Mouse (Mus musculus) C2C12 (cell line): Measurements from ENCODE around the gene C1qtnf1. TPM values are rescaled to one million over a fixed set of nuclear protein-coding genes. Genes with fewer than 3 reads are reported as not detected.

ENCODE experiments used
- H3K27me3 ChIP-seq: one replicate; pipeline ENCODE4 v1.6.1; 2011; ENCODE audit not compliant: control insufficient read depth, insufficient read depth, insufficient read length
- H3K36me3 ChIP-seq: one replicate; pipeline ENCODE4 v1.6.1; 2011; ENCODE audit not compliant: control insufficient read depth, insufficient read depth
- H3K4me3 ChIP-seq: one replicate; pipeline ENCODE4 v1.5.1; 2011; ENCODE audit warnings: mild to moderate bottlenecking, control low read depth; ENCODE audit not compliant: poor library complexity, insufficient read depth, severe bottlenecking
- H3K79me2 ChIP-seq: one replicate; pipeline ENCODE4 v1.6.1; 2011; ENCODE audit not compliant: control insufficient read depth, insufficient read depth
- H3K79me3 ChIP-seq: one replicate; pipeline ENCODE4 v1.6.1; 2011; ENCODE audit warnings: low read depth, control low read depth
- H3ac ChIP-seq: one replicate; pipeline ENCODE3; 2011; ENCODE audit warnings: low read depth; ENCODE audit not compliant: control insufficient read depth, insufficient read length
- CEBPB ChIP-seq: IDR thresholded peaks from one replicate; pipeline ENCODE4 v1.6.1; 2011; ENCODE audit warnings: low read depth, mild to moderate bottlenecking, control low read depth, moderate library complexity
- CTCF ChIP-seq: IDR thresholded peaks from one replicate; pipeline ENCODE4 v1.5.1; 2011; ENCODE audit not compliant: control insufficient read depth, insufficient read depth, insufficient read length
- FOSL1 ChIP-seq: IDR thresholded peaks from one replicate; pipeline ENCODE4 v1.8.0; 2011; ENCODE audit warnings: mild to moderate bottlenecking, low read length; ENCODE audit not compliant: poor library complexity, insufficient read depth, severe bottlenecking
- MAX ChIP-seq: IDR thresholded peaks from one replicate; pipeline ENCODE4 v1.6.1; 2011; ENCODE audit warnings: mild to moderate bottlenecking, control low read depth
- MYOD1 ChIP-seq: IDR thresholded peaks from one replicate; pipeline ENCODE4 v1.6.1; 2011; ENCODE audit warnings: low read depth; ENCODE audit not compliant: control insufficient read depth, insufficient read length
- MYOG ChIP-seq: IDR thresholded peaks from one replicate; pipeline ENCODE4 v1.6.1; 2011; ENCODE audit not compliant: control insufficient read depth, insufficient read length; ENCODE audit errors: extremely low read depth
- USF1 ChIP-seq: IDR thresholded peaks from one replicate; pipeline ENCODE4 v1.6.1; 2011; ENCODE audit warnings: low read depth, mild to moderate bottlenecking, control low read depth, moderate library complexity
- polyA plus RNA-seq: library from polyadenylated mRNA; unstranded; fragments of >200 nt; fragmentation: generic; extraction: Trizol; gene quantifications from one replicate; pipeline ENCODE4 v1.2.1, GENCODE M21; 2012; ENCODE audit warnings: missing spikeins

The C1qtnf1 gene
- polyA plus RNA-seq, 1 experiment, result 2.0 TPM

DNA sequence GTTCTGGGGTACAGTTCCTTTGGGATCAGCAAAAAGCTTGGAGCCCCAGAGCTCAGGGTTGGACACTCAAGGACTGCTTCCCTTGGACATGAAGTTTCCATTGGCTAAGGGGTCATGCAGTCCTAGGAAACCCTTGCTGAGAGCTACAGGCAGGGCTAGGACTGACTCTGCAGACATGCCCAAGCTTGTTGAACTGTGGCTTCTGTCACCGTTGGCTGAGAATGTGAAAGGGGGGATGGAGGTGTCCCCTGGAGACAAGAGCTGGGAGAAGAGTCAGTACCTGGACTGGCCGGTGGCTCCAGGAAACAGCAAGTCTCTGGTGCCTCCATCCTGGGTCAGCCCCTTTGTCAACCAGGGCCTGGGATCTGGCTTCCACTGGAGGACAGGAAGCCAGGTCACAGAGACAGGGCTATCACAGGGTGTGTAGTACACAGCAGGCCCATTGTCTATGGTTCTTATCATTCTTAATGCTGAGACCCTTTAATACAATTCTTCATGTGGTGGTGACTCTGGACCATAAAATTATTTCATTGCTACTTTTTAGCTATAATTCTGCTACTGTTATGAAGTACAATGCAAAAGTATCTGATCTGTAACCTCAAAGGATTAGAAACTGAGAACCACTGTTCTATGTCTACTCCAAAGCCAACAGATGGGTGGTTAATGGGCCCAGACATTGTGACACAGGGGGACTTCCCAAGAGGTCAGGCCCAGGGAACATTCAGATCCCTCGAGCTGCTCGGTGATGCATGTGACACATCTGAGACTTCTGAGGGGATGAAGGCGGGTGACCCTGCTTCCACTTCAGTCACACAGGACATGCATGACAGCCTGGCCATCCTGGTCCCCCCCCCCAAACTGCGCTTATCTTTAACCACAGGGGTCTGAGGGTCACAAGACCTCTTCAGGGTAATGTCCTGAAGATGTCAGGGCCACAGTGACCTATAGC is 23.8 kb upstream of the C1qtnf1 start:
- H3K36me3 ChIP-seq, result peaks cover 5% of the 10 kb centered on the region
- H3K79me2 ChIP-seq, result no peaks in the 10 kb centered on the region
- H3ac ChIP-seq, result no peak overlapping the region
- no peaks in the 10 kb centered on the region for H3K27me3 ChIP-seq
- TF ChIP-seq CTCF, result no peak
- no peak for TF ChIP-seq MYOD1
- TF ChIP-seq CEBPB, result no peak
- no peak for TF ChIP-seq MYOG
- no peak for TF ChIP-seq FOSL1
- no peak for TF ChIP-seq MAX
- no peak for TF ChIP-seq USF1
- no peaks in the 10 kb centered on the region for H3K79me3 ChIP-seq
- H3K4me3 ChIP-seq, result no peak overlapping the region

DNA sequence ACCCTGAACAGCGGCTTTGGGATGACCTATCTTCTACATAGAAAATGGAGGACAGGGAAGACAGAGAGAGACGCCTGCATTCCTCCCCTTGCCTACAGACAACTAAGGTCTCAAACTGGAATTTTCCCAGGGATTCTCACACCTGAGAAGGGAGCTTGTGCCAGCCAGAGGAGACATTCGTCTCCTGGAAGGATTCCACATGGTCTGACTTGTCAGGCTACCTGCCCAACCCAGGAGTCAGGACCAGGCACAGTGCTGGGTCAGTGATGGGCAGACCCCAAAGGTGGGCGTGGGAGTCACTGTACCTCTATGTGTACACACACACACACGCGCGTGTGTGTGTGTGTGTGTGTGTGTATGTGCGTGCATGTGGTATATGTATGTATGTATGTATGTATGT is 22.7 kb upstream of the C1qtnf1 start:
- Histone ChIP-seq H3K27me3 (no peaks in the 10 kb centered on the region), H3K79me2 (no peaks in the 10 kb centered on the region), H3K36me3 (peaks cover 15% of the 10 kb centered on the region), H3ac (no peak overlapping the region), H3K4me3 (no peak overlapping the region), H3K79me3 (no peaks in the 10 kb centered on the region)
- TF ChIP-seq CEBPB (no peak), MYOG (no peak), FOSL1 (no peak)

DNA sequence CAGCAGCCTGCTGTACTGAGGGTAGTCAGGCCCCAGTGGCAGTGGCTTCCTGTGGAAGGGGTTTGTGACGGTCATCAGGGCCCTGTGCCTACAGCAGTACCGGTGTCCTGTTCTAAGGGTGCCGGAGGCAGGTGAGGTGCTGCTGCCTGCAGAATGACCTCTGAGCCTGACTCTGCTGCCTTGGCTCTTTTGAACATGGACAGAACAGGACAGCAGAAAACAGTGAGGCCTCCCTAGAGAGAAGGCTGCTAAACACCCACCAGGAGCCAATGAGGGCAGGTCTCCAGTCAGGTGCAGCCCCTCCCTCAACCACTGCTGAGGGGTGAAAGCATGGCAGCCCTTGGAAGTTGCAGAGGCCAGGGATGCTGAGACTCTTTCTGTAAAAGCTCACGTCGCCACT is 21.5 kb upstream of the C1qtnf1 start:
- H3K36me3 ChIP-seq, result peaks cover 22% of the 10 kb centered on the region
- no peaks in the 10 kb centered on the region for H3K79me3 ChIP-seq

DNA sequence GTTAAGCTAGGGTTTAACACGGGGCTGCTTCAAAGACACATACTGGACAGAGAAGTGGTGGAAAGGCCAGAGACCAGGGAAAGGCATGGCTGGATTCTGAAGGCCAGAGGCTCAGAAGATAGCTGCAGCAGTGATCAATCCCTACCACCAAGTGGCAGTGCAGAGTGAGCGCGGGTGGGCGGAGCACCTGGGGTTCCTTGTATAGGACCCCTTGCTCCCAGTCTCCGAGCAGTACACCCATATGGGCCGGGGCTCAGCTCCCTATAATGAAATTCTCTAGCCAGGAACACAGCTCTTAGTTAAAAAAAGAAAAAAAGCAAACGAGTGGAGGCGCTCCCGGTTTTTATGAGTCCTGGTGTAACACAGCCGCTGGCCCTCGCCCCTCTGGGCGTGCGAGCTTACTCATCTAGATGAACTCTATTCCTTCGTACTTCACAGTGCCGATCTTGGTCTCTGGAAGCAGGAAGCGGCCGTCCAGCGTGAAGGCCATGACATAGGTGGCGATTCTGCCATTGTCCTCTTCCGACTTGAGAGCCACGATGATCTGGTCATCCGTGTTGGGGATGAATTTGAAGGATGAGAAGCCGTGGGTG is 20.6 kb upstream of the C1qtnf1 start:
- H3K79me3 ChIP-seq, result no peaks in the 10 kb centered on the region
- peaks cover 22% of the 10 kb centered on the region for H3K36me3 ChIP-seq
- H3K79me2 ChIP-seq, result no peaks in the 10 kb centered on the region
- no peak for TF ChIP-seq CEBPB
- TF ChIP-seq MYOD1, result no peak
- TF ChIP-seq MAX, result no peak
- TF ChIP-seq MYOG, result no peak
- no peak for TF ChIP-seq FOSL1
- no peak for TF ChIP-seq USF1
- TF ChIP-seq CTCF, result no peak
- no peaks in the 10 kb centered on the region for H3K27me3 ChIP-seq
- no peak overlapping the region for H3ac ChIP-seq
- no peak overlapping the region for H3K4me3 ChIP-seq

More for the DNA sequence above, 21.5 kb upstream of the C1qtnf1 start:
- no peaks in the 10 kb centered on the region for H3K27me3 ChIP-seq
- no peak for TF ChIP-seq MAX
- TF ChIP-seq USF1, result no peak
- no peak for TF ChIP-seq CEBPB
- no peak for TF ChIP-seq FOSL1
- no peak for TF ChIP-seq CTCF
- no peak for TF ChIP-seq MYOG
- TF ChIP-seq MYOD1, result no peak
- no peaks in the 10 kb centered on the region for H3K79me2 ChIP-seq
- H3ac ChIP-seq, result no peak overlapping the region
- H3K4me3 ChIP-seq, result no peak overlapping the region

DNA sequence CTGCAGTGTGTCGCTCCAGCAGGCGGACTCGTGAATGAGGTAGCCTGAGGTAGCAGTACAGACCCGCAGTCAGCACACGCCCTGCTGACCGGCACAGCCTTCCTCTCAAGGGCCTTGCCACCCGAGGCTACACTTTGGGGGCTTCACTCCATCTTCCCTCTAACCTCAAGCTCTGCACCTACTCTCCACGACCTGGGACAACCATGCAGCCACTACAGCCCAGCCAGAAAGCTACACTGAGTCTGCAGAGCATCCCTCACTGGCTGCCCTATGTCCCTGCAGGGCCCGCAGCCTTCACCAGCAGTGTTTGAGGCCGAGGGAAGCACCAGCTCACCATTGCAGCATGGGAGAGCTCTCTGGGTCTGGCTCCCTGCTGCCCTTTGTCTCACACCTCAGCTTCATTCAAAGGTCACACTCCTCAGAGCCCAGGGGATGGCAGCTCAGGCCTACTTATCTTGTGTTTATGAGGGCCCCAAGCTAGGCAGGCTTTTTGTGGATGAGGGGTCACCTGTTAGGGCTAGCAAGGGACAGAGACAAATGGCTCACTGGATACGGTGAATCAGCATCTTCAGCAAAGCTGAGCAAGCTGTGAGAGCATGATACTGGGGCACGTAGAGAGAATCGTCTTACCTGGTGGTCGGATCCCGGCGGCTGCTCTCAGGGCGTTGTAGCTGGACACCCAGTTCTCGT is 19.8 kb upstream of the C1qtnf1 start:
- H3K79me3 ChIP-seq, result no peaks in the 10 kb centered on the region
- no peaks in the 10 kb centered on the region for H3K27me3 ChIP-seq
- no peaks in the 10 kb centered on the region for H3K79me2 ChIP-seq
- H3K36me3 ChIP-seq, result peaks cover 22% of the 10 kb centered on the region
- H3ac ChIP-seq, result no peak overlapping the region
- TF ChIP-seq FOSL1 (no peak), MAX (no peak), MYOD1 (no peak), USF1 (no peak), CEBPB (no peak)
- no peak overlapping the region for H3K4me3 ChIP-seq
